Mouse (Mus musculus): ENCODE measurements around the gene Ep300.

DNA sequence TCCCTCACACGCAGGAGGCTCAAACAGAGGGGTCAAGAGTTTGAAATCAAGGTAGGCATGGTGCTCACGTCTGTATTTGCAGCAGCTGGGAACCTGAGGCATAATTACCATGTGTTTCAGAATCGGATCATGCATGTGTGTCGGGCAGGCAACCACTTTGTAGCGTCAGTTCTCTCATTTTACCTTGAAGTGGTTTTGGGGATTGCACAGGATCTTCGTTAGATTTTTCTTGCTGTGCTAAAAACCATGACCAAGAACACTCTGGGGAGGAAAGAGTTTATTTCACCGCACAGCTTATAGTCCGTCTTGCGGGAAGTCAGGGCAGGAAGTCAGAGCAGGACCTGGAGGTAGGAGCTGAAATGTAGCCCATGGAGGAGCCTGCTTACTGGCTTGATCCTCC is 23.2 kb upstream of the Ep300 start:
- TF ChIP-seq CTCF (IDR thresholded peaks at IDR 0.05; ENCODE audit: control insufficient read depth, insufficient read depth, insufficient read length), result no peak
- no peak for TF ChIP-seq MAX (IDR thresholded peaks at IDR 0.05)
- no peak for TF ChIP-seq MYOD1 (IDR thresholded peaks at IDR 0.05; ENCODE audit: control insufficient read depth, insufficient read length, low read depth)
- no peak for TF ChIP-seq MYOG (IDR thresholded peaks at IDR 0.05; ENCODE audit: control insufficient read depth, extremely low read depth, insufficient read length)
- TF ChIP-seq CEBPB (IDR thresholded peaks at IDR 0.05; ENCODE audit: low read depth), result no peak
